Comparison of ENCODE assay signal across 10 mouse cellular contexts in genomic region chr5:44706997-44707698, GRCm38 (mm10).
DNase-seq lines count a peak whose midpoint lies in the region; ATAC-seq and TF ChIP-seq lines count a peak whose summit lies in the region.
"Had no signal": no experiment of that assay in that cellular context is flagged by ENCODE, and none has a peak within 500 bp of the region (broad histone marks: within the 10 kb centered on the region; RNA-seq: fewer than 3 reads in every experiment).

No protein-coding gene starts in this region.

- no peaks in the 10 kb centered on the region for H3K9me3 ChIP-seq in stomach, embryonic 16.5 days (replicated peaks; ENCODE audit: control insufficient read depth, low read length)
- H3K9me3 ChIP-seq: embryonic facial prominence, embryonic 12.5 days; megakaryocyte, embryonic 14.5 days had no signal

- H3K36me3 ChIP-seq in stomach, embryonic 16.5 days (ENCODE audit: control insufficient read depth, insufficient read depth, low read length): no peaks in the 10 kb centered on the region
- H3K36me3 ChIP-seq: embryonic facial prominence, embryonic 12.5 days had no signal

- H3K4me3 ChIP-seq in layer of hippocampus, adult 2 months: no peak overlapping the region
- H3K4me3 ChIP-seq in stomach, embryonic 16.5 days (replicated peaks; ENCODE audit: low read length): no peak overlapping the region
- H3K4me3 ChIP-seq: embryonic facial prominence, embryonic 12.5 days; megakaryocyte, embryonic 14.5 days had no signal

- H3K9ac ChIP-seq in stomach, embryonic 16.5 days (ENCODE audit: low read length): no peak overlapping the region
- H3K9ac ChIP-seq: embryonic facial prominence, embryonic 12.5 days had no signal

- TF ChIP-seq CTCF in layer of hippocampus, adult 2 months (conservative IDR thresholded peaks at IDR 0.05): peak; percentile 44

- 46% methylated on average over 6 of the region's 6 CpGs for WGBS in stomach, embryonic 16.5 days

- H3K27ac ChIP-seq in layer of hippocampus, adult 2 months: no peak overlapping the region
- peak overlapping the region; percentile 21; the same call in 1 of the 2 replicates for H3K27ac ChIP-seq in stomach, embryonic 16.5 days (ENCODE audit: low read length)
- H3K27ac ChIP-seq: embryonic facial prominence, embryonic 12.5 days had no signal

- peak; percentile 71 for ATAC-seq in stomach, embryonic 16.5 days (ENCODE audit: insufficient read depth, low FRiP score)
- no peak for ATAC-seq in monocyte, adult 5-6 weeks (replicated peaks; ENCODE audit: insufficient number of reproducible peaks, low FRiP score, low TSS enrichment, poor library complexity, severe bottlenecking)

- no peak overlapping the region for H3K4me2 ChIP-seq in stomach, embryonic 16.5 days (ENCODE audit: low read depth, low read length)
- H3K4me2 ChIP-seq: embryonic facial prominence, embryonic 12.5 days had no signal

- H3K4me1 ChIP-seq in stomach, embryonic 16.5 days (ENCODE audit: control insufficient read depth, insufficient read depth, low read length): peaks cover 6% of the 10 kb centered on the region

- H3K27me3 ChIP-seq in stomach, embryonic 16.5 days (ENCODE audit: control insufficient read depth, insufficient read depth, low read length): no peaks in the 10 kb centered on the region
- H3K27me3 ChIP-seq: embryonic facial prominence, embryonic 12.5 days; megakaryocyte, embryonic 14.5 days had no signal

- DNase-seq in layer of hippocampus, adult 2 months (ENCODE audit: low spot score in 2 of 2): no peak
- no peak for DNase-seq in layer of hippocampus, adult 8-10 months (ENCODE audit: low spot score in 2 of 2)
- peak; percentile 26 for DNase-seq in heart, postnatal 4 days
- DNase-seq in kidney, postnatal 36 days: peak; percentile 35 to 79
- DNase-seq in cerebellum, postnatal 14 days: no peak
- no peak for DNase-seq in frontal cortex, postnatal 10 days (ENCODE audit: low spot score in 2 of 2)

Comparison
In these comparisons a context has a peak if more than half of its experiments do, and no peak if none do; other contexts are left out.
1. DNase-seq: peak in heart, postnatal 4 days (single experiment) and kidney, postnatal 36 days (2 of 2); none in layer of hippocampus, adult 2 months (0 of 2), layer of hippocampus, adult 8-10 months (0 of 2), cerebellum, postnatal 14 days (0 of 2) and frontal cortex, postnatal 10 days (0 of 2).